ENCODE assay signal across 11 mouse cellular contexts in genomic region chr2:28518231-28518630, GRCm38 (mm10). TPM values are rescaled to one million over a fixed set of nuclear protein-coding genes. Genes with fewer than 3 reads are reported as not detected.
A peak's percentile ranks its signal among the peaks of the same experiment; 100 is the strongest.
DNase-seq lines count a peak whose midpoint lies in the region; ATAC-seq and TF ChIP-seq lines count a peak whose summit lies in the region.
"Had no signal": no experiment of that assay in that cellular context is flagged by ENCODE, and none has a peak within 500 bp of the region (broad histone marks: within the 10 kb centered on the region; RNA-seq: fewer than 3 reads in every experiment).

No protein-coding gene starts in this region.

- no peak for TF ChIP-seq POLR2A in thymus, adult 2 months (IDR thresholded peaks at IDR 0.05; ENCODE audit: control insufficient read depth, extremely low read depth, insufficient read depth, low read length, poor library complexity)

- no peak overlapping the region for H3K27ac ChIP-seq in forebrain, embryonic 12.5 days
- no peak overlapping the region for H3K27ac ChIP-seq in forebrain, embryonic 10.5 days
- H3K27ac ChIP-seq in thymus, adult 2 months (ENCODE audit: control insufficient read depth, insufficient read depth, low read length), result no peak overlapping the region

- H3K4me2 ChIP-seq in forebrain, embryonic 12.5 days, result no peak overlapping the region
- H3K4me2 ChIP-seq: lung, embryonic 14.5 days had no signal

- ATAC-seq in forebrain, embryonic 12.5 days (ENCODE audit: low FRiP score), result no peak

- H3K27me3 ChIP-seq in forebrain, embryonic 12.5 days, result no peaks in the 10 kb centered on the region
- H3K27me3 ChIP-seq in forebrain, embryonic 10.5 days (ENCODE audit: poor library complexity, severe bottlenecking), result no peaks in the 10 kb centered on the region
- H3K27me3 ChIP-seq in thymus, adult 2 months (ENCODE audit: control insufficient read depth, insufficient read depth, low read length), result no peaks in the 10 kb centered on the region; the same call in 1 of the 2 replicates

- intact Hi-C loops in left cerebral cortex, postnatal 10 days (cut with DNase I), result no loop called here

- H3K9ac ChIP-seq in forebrain, embryonic 12.5 days, result 0 out of 2 replicates have a peak overlapping the region, but pooled peaks have one; percentile 9
- H3K9ac ChIP-seq: lung, embryonic 14.5 days had no signal

- 25% methylated on average over 2 of the region's 2 CpGs for WGBS in forebrain, embryonic 12.5 days
- 42% methylated on average over 2 of the region's 2 CpGs for WGBS in forebrain, embryonic 10.5 days
- 30% methylated on average over 2 of the region's 2 CpGs for WGBS in thymus, adult 2 months

- peaks cover 66% of the 10 kb centered on the region for H3K4me1 ChIP-seq in forebrain, embryonic 12.5 days
- peaks cover 67% of the 10 kb centered on the region for H3K4me1 ChIP-seq in forebrain, embryonic 10.5 days
- H3K4me1 ChIP-seq in thymus, adult 2 months (replicated peaks; ENCODE audit: control insufficient read depth, insufficient read depth, low read length), result peaks cover 32% of the 10 kb centered on the region

- no peak for DNase-seq in forebrain, embryonic 10.5 days (ENCODE audit: extremely low spot score, low spot score)
- DNase-seq in thymus, adult 2 months, result peak; percentile 17
- DNase-seq in thymus, postnatal 0 days (ENCODE audit: low spot score), result no peak
- peak; percentile 59 to 83 for DNase-seq in left cerebral cortex, postnatal 10 days (ENCODE audit: extremely low spot score in 1 of 2, low spot score in 2 of 2)
- no peak for DNase-seq in adrenal gland, adult 18-20 months (ENCODE audit: low spot score in 2 of 2)
- DNase-seq in ovary, postnatal 14 days (ENCODE audit: low spot score), result no peak
- DNase-seq in Muller cell, postnatal 12 days (ENCODE audit: inconsistent ontology term), result no peak
- DNase-seq: kidney, adult 18-20 months; lung, embryonic 14.5 days had no signal

- TF ChIP-seq CTCF in thymus, adult 2 months (IDR thresholded peaks at IDR 0.05; ENCODE audit: borderline replicate concordance, control insufficient read depth, extremely low read depth, insufficient read depth, low read length, poor library complexity), result no peak

- no peaks in the 10 kb centered on the region for H3K9me3 ChIP-seq in forebrain, embryonic 12.5 days
- H3K9me3 ChIP-seq in forebrain, embryonic 10.5 days, result no peaks in the 10 kb centered on the region

- H3K4me3 ChIP-seq in forebrain, embryonic 12.5 days (replicated peaks), result no peak overlapping the region
- no peak overlapping the region for H3K4me3 ChIP-seq in forebrain, embryonic 10.5 days
- no peak overlapping the region for H3K4me3 ChIP-seq in thymus, adult 2 months (ENCODE audit: control insufficient read depth, insufficient read depth, low read length)

- H3K36me3 ChIP-seq in forebrain, embryonic 12.5 days (replicated peaks), result peaks cover 7% of the 10 kb centered on the region; the same call in 1 of the 2 replicates
- H3K36me3 ChIP-seq in forebrain, embryonic 10.5 days (replicated peaks), result peaks cover 16% of the 10 kb centered on the region
- H3K36me3 ChIP-seq in thymus, adult 2 months (ENCODE audit: control insufficient read depth, insufficient read depth, low read length), result no peaks in the 10 kb centered on the region

RNA-seq across cellular contexts. Expression of gene Ralgds, which starts 5.3 kb away (rescaled TPM):
- 55.2 and 62.6 TPM in 2 replicates for polyA plus RNA-seq in forebrain, embryonic 12.5 days (2016; fragmentation: Nextera tagmentation; extraction: Ambion mirVana)
- polyA plus RNA-seq in forebrain, embryonic 10.5 days (2016; fragmentation: Nextera tagmentation; extraction: Ambion mirVana), result 22.5 and 23.2 TPM in 2 replicates
- 45.4 and 51.6 TPM in 2 replicates for polyA plus RNA-seq in thymus, adult 2 months (2012; rRNA removed)
- polyA plus RNA-seq in thymus, postnatal 0 days (2015; fragmentation: Nextera tagmentation; extraction: Ambion mirVana), result 13.3 and 15.7 TPM in 2 replicates
- 100 to 1,000 TPM; 148 to 156 TPM for total RNA-seq in left cerebral cortex, postnatal 10 days (2021)
- 10 to 100 TPM; 24.3 to 24.4 TPM for total RNA-seq in adrenal gland, adult 18-20 months (2021)

RNA-seq across cellular contexts. Expression of gene Gm10134, which starts 12.3 kb away (rescaled TPM):
- 0.61 and 0.64 TPM in 2 replicates for polyA plus RNA-seq in forebrain, embryonic 12.5 days (2016; fragmentation: Nextera tagmentation; extraction: Ambion mirVana)
- polyA plus RNA-seq in forebrain, embryonic 10.5 days (2016; fragmentation: Nextera tagmentation; extraction: Ambion mirVana), result not detected in 2 replicates
- 0.47 and 0.61 TPM in 2 replicates for polyA plus RNA-seq in thymus, adult 2 months (2012; rRNA removed)
- 2.6 and 3.6 TPM in 2 replicates for polyA plus RNA-seq in thymus, postnatal 0 days (2015; fragmentation: Nextera tagmentation; extraction: Ambion mirVana)
- total RNA-seq in left cerebral cortex, postnatal 10 days (2021), result 1 to 10 TPM; 1.8 to 3.1 TPM
- 1 to 10 TPM; 2.0 TPM for total RNA-seq in adrenal gland, adult 18-20 months (2021)

RNA-seq across cellular contexts. Expression of gene Gbgt1, which starts 21.5 kb away (rescaled TPM):
- polyA plus RNA-seq in forebrain, embryonic 12.5 days (2016; fragmentation: Nextera tagmentation; extraction: Ambion mirVana), result 0.32 TPM in 2 replicates
- polyA plus RNA-seq in forebrain, embryonic 10.5 days (2016; fragmentation: Nextera tagmentation; extraction: Ambion mirVana), result not detected in 2 replicates
- polyA plus RNA-seq in thymus, adult 2 months (2012; rRNA removed), result 2.5 and 2.8 TPM in 2 replicates
- 0.35 and 0.88 TPM in 2 replicates for polyA plus RNA-seq in thymus, postnatal 0 days (2015; fragmentation: Nextera tagmentation; extraction: Ambion mirVana)
- 1 to 10 TPM; 2.4 to 2.7 TPM for total RNA-seq in left cerebral cortex, postnatal 10 days (2021)
- total RNA-seq in adrenal gland, adult 18-20 months (2021), result 1 to 10 TPM; 4.5 to 6.3 TPM

RNA-seq across cellular contexts. Expression of gene Cel, which starts 45.0 kb away (rescaled TPM):
- not detected in 2 replicates for polyA plus RNA-seq in forebrain, embryonic 12.5 days (2016; fragmentation: Nextera tagmentation; extraction: Ambion mirVana)
- 0.07 TPM in 1 of 2 replicates, not detected in the other for polyA plus RNA-seq in forebrain, embryonic 10.5 days (2016; fragmentation: Nextera tagmentation; extraction: Ambion mirVana)
- 0.42 and 0.49 TPM in 2 replicates for polyA plus RNA-seq in thymus, adult 2 months (2012; rRNA removed)
- polyA plus RNA-seq in thymus, postnatal 0 days (2015; fragmentation: Nextera tagmentation; extraction: Ambion mirVana), result 0.44 and 0.50 TPM in 2 replicates
- total RNA-seq in left cerebral cortex, postnatal 10 days (2021), result not detected
- not detected for total RNA-seq in adrenal gland, adult 18-20 months (2021)
- total RNA-seq: gastrocnemius, adult 8-10 months had no signal
- polyA plus RNA-seq: lung, embryonic 14.5 days had no signal

RNA-seq across cellular contexts. Expression of gene Mrps2, which starts 50.4 kb away (rescaled TPM):
- 58.0 and 58.1 TPM in 2 replicates for polyA plus RNA-seq in forebrain, embryonic 12.5 days (2016; fragmentation: Nextera tagmentation; extraction: Ambion mirVana)
- 68.1 and 70.3 TPM in 2 replicates for polyA plus RNA-seq in forebrain, embryonic 10.5 days (2016; fragmentation: Nextera tagmentation; extraction: Ambion mirVana)
- 50.7 and 53.8 TPM in 2 replicates for polyA plus RNA-seq in thymus, adult 2 months (2012; rRNA removed)
- 34.4 and 39.5 TPM in 2 replicates for polyA plus RNA-seq in thymus, postnatal 0 days (2015; fragmentation: Nextera tagmentation; extraction: Ambion mirVana)
- 10 to 100 TPM; 38.8 to 38.9 TPM for total RNA-seq in left cerebral cortex, postnatal 10 days (2021)
- 10 to 100 TPM; 54.4 to 63.2 TPM for total RNA-seq in adrenal gland, adult 18-20 months (2021)

Comparison
In these comparisons a context has a peak if more than half of its experiments do, and no peak if none do; other contexts are left out.
1. DNase-seq: peak in thymus, adult 2 months (single experiment) and left cerebral cortex, postnatal 10 days (2 of 2); none in forebrain, embryonic 10.5 days (single experiment), thymus, postnatal 0 days (single experiment), adrenal gland, adult 18-20 months (0 of 2), ovary, postnatal 14 days (single experiment) and Muller cell, postnatal 12 days (single experiment).